Mouse (Mus musculus): ENCODE data around the gene Nek6. TPM values are rescaled to one million over a fixed set of nuclear protein-coding genes. Genes with fewer than 3 reads are reported as not detected.

Nek6 gene
- polyA plus RNA-seq, 1 experiment from 2014 or later: 85.7 TPM

DNA sequence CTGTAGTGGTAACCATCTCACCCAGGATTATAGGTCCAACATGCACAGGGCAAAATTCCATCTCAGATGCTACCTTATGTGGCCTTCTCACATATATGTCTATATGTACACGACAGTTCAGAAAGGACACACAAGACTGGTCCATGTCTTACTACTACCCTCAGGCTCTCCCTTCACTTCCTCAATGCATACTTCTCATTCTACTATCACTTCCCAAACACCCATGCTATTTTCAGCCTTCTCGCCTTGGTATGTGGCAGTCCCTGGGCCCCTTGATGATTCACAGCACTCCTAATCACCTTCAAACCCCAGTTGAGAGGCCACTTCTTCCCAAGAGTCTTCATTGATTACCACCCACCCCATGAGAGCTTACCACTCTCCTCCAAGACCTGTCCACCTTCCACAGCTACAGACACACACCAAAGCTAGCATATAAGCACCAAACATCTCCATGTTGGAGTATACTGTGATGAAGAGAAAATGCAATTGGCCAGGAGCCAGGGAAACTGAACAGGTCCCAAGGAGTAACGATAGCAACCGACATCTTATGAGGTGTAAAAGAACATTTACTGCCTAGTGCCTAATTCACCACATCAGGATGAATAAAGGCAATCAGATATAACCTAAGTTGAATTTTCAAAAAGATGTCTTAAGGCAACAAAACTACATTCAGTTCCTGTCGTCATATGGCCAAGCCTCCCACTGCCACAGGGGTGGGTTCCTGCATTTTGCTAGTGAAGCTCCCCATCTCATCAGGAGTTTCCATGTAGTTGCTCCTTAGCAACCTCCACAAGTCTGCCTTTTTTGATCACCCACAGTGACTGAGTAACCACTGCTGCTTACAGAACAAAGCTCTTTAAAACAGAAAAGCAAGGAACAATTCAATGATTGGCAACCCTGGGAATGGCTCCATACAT lies 105.8 kb downstream of the Nek6 start:
- no peak overlapping the region for H3K27ac ChIP-seq

DNA sequence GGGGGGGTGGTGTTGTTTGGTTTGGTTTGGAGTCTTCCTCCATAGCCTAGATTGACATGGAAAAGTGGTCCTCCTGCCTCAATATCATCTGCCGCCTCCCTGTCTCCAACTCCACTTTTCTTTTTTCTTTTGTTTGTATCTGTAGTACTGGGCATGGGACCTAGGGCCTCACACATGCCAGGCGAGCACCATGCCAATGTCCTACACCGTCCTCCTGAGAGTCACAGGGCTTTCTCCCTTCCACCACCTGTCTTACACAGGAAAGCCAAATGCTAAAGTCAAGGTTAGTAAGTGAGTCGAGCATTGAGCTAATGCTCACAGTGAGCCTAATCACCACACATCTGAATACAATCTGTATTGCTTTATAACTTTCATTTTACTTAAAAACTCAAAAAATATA lies 108.3 kb downstream of the Nek6 start:
- H3K27me3 ChIP-seq: no peaks in the 10 kb centered on the region
- no peak overlapping the region for H3K4me2 ChIP-seq (replicated peaks)
- H3K9me3 ChIP-seq (replicated peaks): no peaks in the 10 kb centered on the region
- no peak overlapping the region for H3K27ac ChIP-seq
- H3K9ac ChIP-seq: no peak overlapping the region
- no peak overlapping the region for H3K4me3 ChIP-seq
- 94% methylated on average over 4 of the region's 4 CpGs for WGBS
- peaks cover 3% of the 10 kb centered on the region; the same call in 1 of the 2 replicates for H3K36me3 ChIP-seq
- ATAC-seq (ENCODE audit: low FRiP score): no peak
- H3K4me1 ChIP-seq: peaks cover 44% of the 10 kb centered on the region

More for the DNA sequence above, 105.8 kb downstream of the Nek6 start:
- Histone ChIP-seq H3K4me2 (replicated peaks) (no peak overlapping the region), H3K9me3 (replicated peaks) (no peaks in the 10 kb centered on the region), H3K4me3 (no peak overlapping the region), H3K9ac (no peak overlapping the region), H3K4me1 (peaks cover 42% of the 10 kb centered on the region), H3K36me3 (peaks cover 8% of the 10 kb centered on the region), H3K27me3 (no peaks in the 10 kb centered on the region)
- no peak for ATAC-seq (ENCODE audit: low FRiP score)
- WGBS: 83% methylated on average over 5 of the region's 5 CpGs

DNA sequence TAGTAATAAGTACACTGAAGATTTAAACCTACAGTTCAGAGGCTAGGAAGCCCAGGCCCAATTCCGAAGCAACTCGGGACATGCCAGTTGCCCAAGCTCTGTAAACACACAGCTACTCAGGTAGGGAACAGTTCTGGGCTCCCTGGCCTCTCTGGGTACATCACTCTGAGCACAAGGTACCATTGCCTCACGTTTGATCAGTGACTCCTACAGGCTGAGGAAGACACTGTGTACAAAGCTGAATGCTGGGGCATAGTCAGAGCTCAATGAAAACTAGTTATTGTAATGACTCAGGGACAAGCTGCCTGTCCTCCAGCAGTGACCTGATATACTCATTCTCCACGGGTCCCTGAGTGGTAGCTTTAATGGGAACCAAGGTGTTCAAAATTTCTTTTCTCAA lies 109.6 kb downstream of the Nek6 start:
- Histone ChIP-seq H3K9me3 (replicated peaks) (no peaks in the 10 kb centered on the region), H3K27me3 (no peaks in the 10 kb centered on the region), H3K9ac (no peak overlapping the region), H3K4me2 (replicated peaks) (no peak overlapping the region), H3K4me1 (peaks cover 31% of the 10 kb centered on the region), H3K4me3 (no peak overlapping the region), H3K27ac (peak overlapping the region; percentile 86), H3K36me3 (peaks cover 3% of the 10 kb centered on the region; the same call in 1 of the 2 replicates)
- peak; percentile 33; the same call in 1 of the 2 replicates for ATAC-seq (ENCODE audit: low FRiP score)
- 83% methylated on average over 4 of the region's 4 CpGs for WGBS

DNA sequence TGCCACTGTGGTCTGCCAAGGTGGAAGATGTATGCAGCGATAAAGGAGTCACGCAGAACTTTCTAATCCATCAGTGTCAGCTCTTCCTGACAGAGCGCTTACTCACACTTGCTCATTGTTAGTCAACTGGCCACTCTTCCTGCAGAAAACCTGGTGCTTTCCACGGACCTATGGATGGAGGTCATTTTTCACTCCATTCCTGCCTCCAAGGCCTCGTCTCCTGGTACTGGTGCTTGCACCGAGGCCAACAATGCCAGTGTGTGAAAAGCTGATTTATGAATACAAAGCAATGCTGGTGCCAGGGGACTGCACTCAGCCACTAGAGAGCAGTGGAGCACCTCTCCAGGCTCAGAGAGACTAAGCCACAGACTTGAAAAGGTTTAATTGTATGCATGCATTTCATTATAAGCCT lies 110.2 kb downstream of the Nek6 start:
- Histone ChIP-seq H3K27ac (peak overlapping the region; percentile 86), H3K4me2 (replicated peaks) (no peak overlapping the region)
- WGBS: 45% methylated on average over 6 of the region's 6 CpGs

DNA sequence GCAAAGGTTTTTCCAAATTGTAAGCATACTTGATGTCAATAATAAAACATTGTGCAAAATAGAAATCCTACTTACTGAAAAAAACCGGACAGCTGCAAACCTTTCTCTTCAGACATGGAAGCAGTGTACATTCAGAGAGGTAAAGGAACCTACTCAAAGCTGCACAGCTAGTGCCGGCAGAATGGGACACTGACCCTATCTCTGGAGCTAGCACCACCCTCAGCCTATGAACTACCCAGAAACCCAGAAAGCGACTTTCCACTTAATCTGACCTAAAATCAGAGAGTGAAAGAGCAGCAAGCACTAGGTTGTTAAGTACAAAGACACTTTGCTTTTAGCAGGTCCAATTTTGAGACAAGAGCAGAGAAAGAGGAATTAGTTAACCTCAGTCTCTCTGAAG lies 112.0 kb downstream of the Nek6 start:
- WGBS: 94% methylated on average over 3 of the region's 3 CpGs
- no peak overlapping the region for H3K27ac ChIP-seq
- H3K9ac ChIP-seq: no peak overlapping the region
- H3K9me3 ChIP-seq (replicated peaks): no peaks in the 10 kb centered on the region
- no peak for ATAC-seq (ENCODE audit: low FRiP score)
- H3K4me3 ChIP-seq: no peak overlapping the region
- H3K36me3 ChIP-seq: peaks cover 9% of the 10 kb centered on the region
- H3K4me1 ChIP-seq: peaks cover 21% of the 10 kb centered on the region
- no peaks in the 10 kb centered on the region for H3K27me3 ChIP-seq
- no peak overlapping the region for H3K4me2 ChIP-seq (replicated peaks)

More for the DNA sequence above, 110.2 kb downstream of the Nek6 start:
- Histone ChIP-seq H3K36me3 (peaks cover 7% of the 10 kb centered on the region; the same call in 1 of the 2 replicates), H3K27me3 (no peaks in the 10 kb centered on the region), H3K4me1 (peaks cover 25% of the 10 kb centered on the region), H3K9ac (no peak overlapping the region), H3K9me3 (replicated peaks) (no peaks in the 10 kb centered on the region), H3K4me3 (no peak overlapping the region)
- peak; percentile 92 for ATAC-seq (ENCODE audit: low FRiP score)

DNA sequence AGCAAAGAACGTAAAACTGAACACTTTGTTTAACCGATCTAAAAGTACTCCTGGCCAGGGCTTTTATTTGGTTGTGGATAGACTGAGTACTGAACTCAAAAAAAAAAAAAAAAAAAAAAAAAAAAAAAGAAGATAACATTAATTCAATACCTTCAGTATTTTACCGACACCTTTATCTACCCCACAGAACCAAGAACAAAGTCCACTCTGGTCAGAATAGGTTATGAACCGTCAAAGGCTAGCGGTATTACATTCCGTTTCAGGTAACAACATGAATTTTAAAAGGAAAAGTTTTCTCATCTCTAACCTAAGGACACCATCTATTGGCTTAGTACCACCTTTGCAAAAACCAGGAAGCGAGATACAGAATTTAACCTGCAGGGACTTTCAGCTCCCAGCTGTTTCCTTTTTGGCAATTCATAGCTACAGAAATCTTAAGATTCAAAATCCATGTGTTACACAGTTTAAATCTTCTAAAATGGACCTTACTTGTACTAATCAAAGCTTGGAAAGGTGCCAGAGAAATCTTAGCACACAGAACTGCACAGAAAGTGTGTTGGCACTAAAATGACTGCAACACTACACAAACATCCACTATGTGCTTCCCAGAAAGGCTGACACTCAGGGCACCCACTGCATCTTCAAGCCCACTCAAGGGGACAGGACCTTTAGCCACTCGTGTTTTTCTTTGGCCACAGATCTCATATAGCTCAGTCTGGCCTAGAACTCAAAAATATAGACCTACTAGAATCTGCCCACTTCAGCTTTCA lies 112.6 kb downstream of the Nek6 start:
- H3K4me1 ChIP-seq: peaks cover 21% of the 10 kb centered on the region
- ATAC-seq (ENCODE audit: low FRiP score): no peak
- no peak overlapping the region for H3K9ac ChIP-seq
- H3K4me3 ChIP-seq: no peak overlapping the region
- H3K9me3 ChIP-seq (replicated peaks): no peaks in the 10 kb centered on the region
- no peak overlapping the region for H3K4me2 ChIP-seq (replicated peaks)
- WGBS: 94% methylated on average over 8 of the region's 8 CpGs
- H3K27ac ChIP-seq: no peak overlapping the region
- peaks cover 15% of the 10 kb centered on the region for H3K36me3 ChIP-seq
- no peaks in the 10 kb centered on the region for H3K27me3 ChIP-seq

DNA sequence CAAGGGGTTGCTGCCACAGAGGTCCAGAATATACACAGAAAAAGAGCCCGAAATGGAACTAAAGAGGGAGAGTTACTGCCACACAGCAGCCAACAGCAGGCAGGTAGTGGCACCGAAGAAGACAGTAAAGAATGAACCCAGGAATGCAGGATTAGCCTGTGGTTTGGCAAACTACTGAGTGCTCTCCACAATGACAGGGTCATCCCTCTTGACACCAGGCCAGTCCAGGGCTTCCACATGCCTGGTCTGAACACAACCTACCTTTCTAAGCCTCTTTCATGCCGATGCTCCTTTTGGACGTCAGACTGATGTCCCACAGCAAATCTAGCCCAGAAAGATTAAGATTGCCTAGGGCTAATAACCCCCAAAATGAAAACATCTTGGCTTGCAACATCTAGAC lies 117.4 kb downstream of the Nek6 start:
- no peaks in the 10 kb centered on the region for H3K27me3 ChIP-seq
- H3K27ac ChIP-seq: no peak overlapping the region
- H3K4me3 ChIP-seq: no peak overlapping the region
- no peak overlapping the region for H3K4me2 ChIP-seq (replicated peaks)
- no peak for ATAC-seq (ENCODE audit: low FRiP score)
- H3K36me3 ChIP-seq: peaks cover 57% of the 10 kb centered on the region
- H3K9me3 ChIP-seq (replicated peaks): no peaks in the 10 kb centered on the region
- no peaks in the 10 kb centered on the region for H3K4me1 ChIP-seq
- H3K9ac ChIP-seq: no peak overlapping the region
- 94% methylated on average over 4 of the region's 4 CpGs for WGBS

DNA sequence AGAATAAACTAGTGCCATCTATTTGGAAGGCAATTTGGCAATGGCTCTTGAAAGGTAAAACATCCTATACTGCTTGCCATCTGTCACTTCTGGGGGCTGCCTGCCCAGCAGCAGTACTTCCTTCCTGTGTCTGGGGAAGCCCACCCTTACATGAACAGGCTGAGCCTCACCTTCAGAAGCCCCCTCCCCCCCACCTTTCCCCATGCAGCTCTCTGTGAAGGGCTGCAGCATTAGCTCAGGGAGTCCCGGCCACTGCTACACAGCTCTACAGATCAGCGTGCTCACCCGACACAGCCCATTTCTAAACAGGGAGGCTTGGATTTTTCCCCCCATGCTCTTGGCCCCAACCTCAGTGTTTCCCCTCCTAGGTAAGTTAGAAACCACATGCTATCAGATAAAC lies 118.0 kb downstream of the Nek6 start:
- Histone ChIP-seq H3K4me1 (no peaks in the 10 kb centered on the region), H3K4me2 (replicated peaks) (no peak overlapping the region), H3K27me3 (no peaks in the 10 kb centered on the region), H3K9ac (0 out of 2 replicates have a peak overlapping the region, but pooled peaks have one; percentile 27), H3K9me3 (replicated peaks) (no peaks in the 10 kb centered on the region), H3K4me3 (no peak overlapping the region), H3K36me3 (peaks cover 64% of the 10 kb centered on the region), H3K27ac (no peak overlapping the region)
- WGBS: 97% methylated on average over 3 of the region's 3 CpGs
- no peak for ATAC-seq (ENCODE audit: low FRiP score)

DNA sequence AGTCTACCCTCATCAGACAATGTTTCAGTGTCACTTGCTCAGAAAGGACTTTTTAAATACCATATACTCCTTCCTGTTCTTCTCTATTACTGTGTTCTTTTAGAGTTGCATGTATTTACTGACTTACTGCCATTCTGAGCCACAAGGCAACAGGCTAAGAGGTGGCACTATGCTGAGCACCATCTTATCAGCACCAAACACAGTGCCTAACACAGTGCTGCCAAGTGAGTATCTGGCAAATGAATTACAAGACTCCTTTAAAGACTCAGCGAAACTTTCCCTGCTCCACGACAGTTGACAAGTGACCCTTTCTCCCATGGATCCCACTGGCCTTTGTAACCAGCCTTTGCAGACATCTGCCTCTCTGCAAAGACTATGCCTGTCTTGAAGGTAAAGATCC lies 119.1 kb downstream of the Nek6 start:
- 84% methylated on average over 2 of the region's 2 CpGs for WGBS
- H3K9me3 ChIP-seq (replicated peaks): no peaks in the 10 kb centered on the region
- no peak overlapping the region for H3K4me2 ChIP-seq (replicated peaks)
- no peaks in the 10 kb centered on the region for H3K4me1 ChIP-seq
- no peak for ATAC-seq (ENCODE audit: low FRiP score)
- H3K4me3 ChIP-seq: no peak overlapping the region
- H3K27ac ChIP-seq: no peak overlapping the region
- H3K36me3 ChIP-seq: peaks cover 75% of the 10 kb centered on the region
- no peaks in the 10 kb centered on the region for H3K27me3 ChIP-seq
- H3K9ac ChIP-seq: no peak overlapping the region

DNA sequence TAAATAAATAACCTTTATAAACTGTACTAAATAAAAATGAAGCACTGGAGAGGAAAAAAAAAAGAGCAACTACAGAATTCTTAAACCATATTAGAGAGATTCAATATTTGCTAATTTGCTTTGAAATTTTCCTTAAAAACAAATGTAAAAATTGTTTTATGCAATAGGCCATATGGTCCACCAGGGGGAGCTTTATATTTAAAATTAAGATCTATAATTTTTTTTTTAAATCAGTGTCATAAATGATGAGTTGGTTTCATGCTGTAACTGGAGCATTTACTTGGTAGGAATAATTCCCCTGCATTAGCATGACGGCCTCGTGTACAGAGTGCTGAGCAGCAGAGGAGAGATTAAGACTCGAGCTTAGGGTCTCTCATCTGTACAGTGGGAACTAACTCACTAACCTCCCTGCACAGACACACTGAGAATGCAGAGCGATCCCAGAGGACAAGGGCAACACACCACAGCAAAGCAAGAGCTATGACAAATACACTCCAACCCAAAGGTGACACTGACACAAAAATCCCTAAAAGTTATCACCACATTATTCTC lies 126.3 kb downstream of the Nek6 start:
- peaks cover 77% of the 10 kb centered on the region for H3K36me3 ChIP-seq
- 80% methylated on average over 4 of the region's 4 CpGs for WGBS
- H3K4me3 ChIP-seq: no peak overlapping the region
- H3K9me3 ChIP-seq (replicated peaks): no peaks in the 10 kb centered on the region
- no peaks in the 10 kb centered on the region for H3K27me3 ChIP-seq
- no peak overlapping the region for H3K27ac ChIP-seq
- ATAC-seq (ENCODE audit: low FRiP score): no peak
- H3K4me1 ChIP-seq: peaks cover 3% of the 10 kb centered on the region
- H3K4me2 ChIP-seq (replicated peaks): no peak overlapping the region
- H3K9ac ChIP-seq: no peak overlapping the region

DNA sequence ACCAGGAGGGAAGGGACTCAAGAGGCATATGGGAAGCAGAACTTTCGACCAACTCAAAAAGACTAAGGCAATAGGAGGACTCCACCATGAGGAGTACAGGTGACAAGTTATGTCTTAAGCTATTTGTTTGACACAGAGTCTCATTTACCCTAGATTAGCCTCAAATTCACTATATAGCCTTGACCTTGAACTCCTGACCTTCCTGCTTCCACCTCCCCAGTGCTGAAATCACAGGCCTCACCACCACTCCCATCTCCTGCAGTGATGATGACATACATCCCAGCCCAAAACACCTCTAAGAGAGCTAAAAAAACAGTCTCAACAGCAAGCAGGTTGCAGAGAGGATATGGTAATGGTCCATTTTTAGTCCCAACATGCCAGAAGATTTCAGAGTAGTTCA lies 130.3 kb downstream of the Nek6 start:
- Histone ChIP-seq H3K4me1 (peaks cover 12% of the 10 kb centered on the region), H3K9me3 (replicated peaks) (no peaks in the 10 kb centered on the region), H3K36me3 (peaks cover 43% of the 10 kb centered on the region), H3K4me3 (no peak overlapping the region), H3K9ac (no peak overlapping the region), H3K27ac (no peak overlapping the region), H3K4me2 (replicated peaks) (no peak overlapping the region), H3K27me3 (no peaks in the 10 kb centered on the region)
- no peak for ATAC-seq (ENCODE audit: low FRiP score)
- 100% methylated on average over 1 of the region's 1 CpGs for WGBS

All from hindbrain, embryonic 12.5 days (tissue).